Mouse (Mus musculus): ENCODE measurements at regions not wholly inside any gene's neighbourhood (a gene's known extent, or its start where the extent isn't known, plus 50 kb on each side); places are given as distances from the start of the nearest gene placed in this dataset.

DNA sequence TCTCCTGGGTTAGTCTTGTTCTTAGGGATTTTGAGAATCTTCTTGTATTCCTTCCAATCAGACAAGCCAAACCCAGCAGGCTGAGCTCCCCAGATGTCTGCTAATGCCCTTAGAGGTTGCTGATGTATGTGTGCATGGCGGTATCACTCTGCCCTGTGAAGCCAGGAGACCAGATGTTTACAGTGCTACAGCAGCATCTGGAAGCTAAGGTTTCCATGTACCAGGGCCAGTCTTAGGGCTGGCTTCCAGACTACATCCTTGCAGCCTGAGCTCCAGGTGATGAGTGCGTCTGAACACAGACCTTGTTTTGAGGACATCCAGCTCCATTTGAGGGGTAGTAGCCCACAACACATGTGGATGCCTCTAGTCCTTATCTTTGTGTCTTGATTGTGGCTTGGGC is 241.7 kb downstream of the Ttc32 start:
- no peak for DNase-seq

DNA sequence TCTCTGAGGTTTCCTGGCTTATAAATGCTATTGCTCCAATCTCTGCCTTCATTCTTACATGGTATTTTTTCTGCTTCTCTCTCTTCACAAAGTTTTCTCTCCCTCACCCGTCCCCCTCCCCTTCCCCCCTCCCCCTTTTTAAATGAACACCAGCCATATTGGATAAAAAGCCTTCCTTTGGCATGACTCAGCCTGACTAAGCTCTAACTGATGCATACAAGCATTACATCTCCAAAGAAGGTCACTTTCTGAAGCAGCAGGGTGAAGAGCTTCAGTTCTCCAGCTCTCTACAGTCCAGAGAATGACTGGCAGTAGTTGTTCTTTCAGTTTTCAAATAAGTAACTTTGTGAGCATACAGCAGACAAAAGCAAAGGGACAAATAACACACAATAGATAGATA is 244.4 kb downstream of the Ttc32 start:
- no peak for DNase-seq

DNA sequence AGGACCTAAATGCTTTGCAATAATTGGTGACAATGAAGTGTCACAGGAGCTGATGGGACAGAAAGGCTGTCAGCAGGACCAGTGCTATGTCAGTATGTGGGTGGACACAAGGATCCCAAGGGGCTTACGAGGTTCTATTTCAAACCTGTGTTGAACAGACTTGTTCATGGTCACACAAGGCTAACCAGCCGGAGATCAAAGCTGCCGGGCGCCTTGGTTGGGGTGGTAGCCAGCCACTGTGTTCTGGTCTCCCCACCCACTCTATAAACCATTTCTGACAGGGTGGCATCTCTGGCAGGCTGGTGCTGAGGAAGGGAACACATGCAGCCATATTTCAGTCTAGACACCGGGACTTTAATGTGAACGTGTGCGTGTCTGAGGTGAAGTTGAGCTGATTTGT is 245.9 kb downstream of the Ttc32 start:
- no peak for DNase-seq

DNA sequence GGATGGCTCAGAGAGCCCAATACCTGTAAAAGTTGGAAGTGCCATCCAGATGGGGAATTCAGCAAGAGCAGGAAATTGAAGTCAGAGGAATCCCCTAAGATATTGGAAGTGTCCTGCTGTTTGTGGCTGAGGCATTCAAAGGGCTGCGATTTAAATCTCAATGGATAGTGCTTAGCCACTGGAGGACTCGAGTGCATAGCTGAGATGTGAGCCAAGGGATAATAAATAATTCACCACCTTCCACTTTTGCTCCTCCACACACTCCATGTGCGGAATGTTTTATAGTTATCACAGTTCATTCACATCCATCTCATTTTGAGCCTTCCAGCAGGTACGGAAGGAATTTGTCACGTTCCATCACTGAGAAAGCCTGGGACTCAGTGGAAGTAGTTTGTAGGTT is 248.9 kb downstream of the Ttc32 start:
- no peak for DNase-seq

DNA sequence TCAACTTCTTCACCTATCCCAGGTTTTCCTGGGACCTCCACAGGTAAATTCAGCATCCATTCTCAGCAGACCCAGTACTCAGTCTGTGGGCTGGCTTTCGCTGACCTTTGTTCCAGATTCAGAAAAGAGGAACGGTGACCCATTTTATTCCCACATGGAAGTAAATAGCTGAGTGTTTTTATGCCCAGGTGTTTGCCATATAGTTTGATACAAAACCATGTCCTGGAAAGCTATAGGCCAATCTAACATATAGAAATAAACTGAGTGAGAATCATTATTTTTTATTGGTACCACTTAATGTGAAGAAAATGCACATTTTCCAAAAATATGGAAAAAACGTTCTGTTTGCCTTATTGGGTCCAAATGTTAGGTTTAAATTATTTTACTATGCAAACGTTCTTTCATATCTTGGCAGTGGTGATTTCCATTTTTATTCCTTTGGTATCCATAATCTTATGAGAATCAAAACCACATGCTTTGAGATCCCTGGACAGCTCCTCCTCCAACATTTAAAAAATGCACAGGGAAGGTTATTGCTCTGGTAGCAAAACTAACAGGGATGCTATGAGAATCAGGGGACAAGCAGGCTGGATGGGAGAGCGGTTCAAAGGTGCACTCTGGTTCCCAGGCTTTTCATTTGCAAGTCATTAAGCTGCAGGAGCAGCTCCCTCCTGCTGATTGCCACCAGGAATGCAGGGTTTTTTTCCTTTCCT is 250.3 kb downstream of the Ttc32 start:
- DNase-seq = no peak

DNA sequence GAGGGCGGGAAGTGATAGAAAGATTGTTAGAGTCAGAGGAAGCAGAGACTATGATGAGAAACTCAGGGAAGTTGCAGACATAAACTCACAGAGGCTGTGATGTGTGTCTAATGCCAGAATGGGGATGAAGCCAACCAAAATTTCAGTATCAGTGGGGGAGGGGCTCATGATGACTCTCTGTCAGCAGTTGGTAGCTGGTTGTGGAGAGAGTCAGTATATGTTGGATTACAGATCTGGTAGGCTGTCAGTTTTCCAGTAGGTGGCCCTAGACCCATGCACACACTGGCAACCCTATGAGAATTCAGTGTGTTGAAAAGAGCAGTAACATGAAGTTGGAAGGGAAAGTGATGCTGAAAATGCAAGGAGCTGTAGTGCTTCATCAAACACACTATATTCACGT is 257.5 kb downstream of the Ttc32 start:
- DNase-seq = no peak

DNA sequence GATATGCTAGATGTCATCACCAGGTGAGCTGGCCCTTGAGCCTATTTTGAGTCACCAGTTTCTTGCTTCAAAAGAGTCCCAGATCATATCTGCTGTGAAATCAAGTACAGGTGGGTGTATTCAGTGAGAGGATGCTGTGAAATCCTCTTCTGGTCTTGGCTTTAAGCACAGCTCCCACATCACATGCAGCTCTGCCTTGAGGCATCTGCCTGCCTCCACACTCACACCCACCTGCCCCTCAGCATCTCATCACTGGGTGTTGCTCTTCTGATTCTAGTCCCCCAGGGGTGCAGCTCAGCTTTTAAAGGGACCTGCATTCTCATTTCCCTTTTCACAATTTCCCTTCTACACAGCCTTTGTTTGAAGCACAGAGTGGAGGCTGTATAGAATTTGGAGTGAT is 262.9 kb downstream of the Ttc32 start:
- no peak for DNase-seq

DNA sequence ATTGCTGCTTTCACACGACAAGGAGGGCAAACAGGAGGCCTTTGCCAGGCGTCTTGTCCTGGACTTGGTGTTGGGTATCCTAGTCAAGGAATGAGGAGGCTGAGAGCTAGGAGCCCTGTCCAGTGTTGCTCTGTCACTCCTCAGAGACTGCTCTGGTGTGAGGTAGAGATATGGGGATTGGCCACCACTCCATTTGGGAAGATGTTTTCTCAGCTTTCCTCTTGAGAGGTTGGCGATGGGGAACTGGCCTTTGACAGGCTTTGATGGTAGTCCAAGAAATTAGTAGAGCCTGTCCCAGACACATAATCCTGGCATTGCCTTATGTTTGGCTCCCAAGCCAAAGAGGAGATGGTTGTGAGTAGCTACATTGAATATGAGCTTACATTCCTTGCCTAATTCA is 265.4 kb downstream of the Ttc32 start:
- DNase-seq = no peak

DNA sequence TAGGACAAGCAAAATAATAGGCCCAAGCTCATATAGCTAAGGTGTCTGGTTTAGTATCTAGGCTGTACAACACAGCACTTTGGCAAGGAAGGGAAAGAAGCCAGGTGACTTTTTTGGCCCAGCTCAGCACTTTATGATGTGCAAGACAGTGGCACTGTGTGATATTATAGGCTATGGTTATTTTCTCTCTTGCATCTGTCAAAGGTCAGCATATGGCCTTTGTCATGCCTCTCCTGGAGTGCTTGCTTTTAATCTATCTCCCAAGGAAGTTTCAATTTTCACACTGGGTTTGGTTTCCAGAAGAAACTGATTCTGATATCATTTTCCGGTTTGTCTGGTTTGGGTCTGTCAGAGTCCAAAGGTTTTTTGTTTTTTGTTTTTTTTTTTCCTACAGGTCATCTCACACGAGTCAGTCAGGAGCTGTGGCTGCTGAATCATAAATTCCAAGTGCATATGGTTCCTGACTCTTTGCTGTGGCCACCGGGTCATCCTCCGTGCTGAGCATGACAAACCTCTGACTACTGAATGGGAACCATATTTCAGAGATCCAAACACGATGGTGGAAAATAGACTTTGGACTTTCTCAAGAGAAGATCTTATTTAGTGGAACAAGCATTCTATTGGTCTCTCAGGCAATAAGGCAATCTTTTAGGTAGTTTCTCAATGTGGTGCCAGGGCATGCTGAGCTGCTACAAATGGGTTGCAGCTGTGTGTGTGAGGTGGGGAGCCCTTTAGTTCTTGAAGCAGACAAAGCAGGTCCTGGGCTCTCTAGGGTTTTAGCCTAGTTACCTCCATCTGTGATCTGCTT is 269.3 kb downstream of the Ttc32 start:
- no peak for DNase-seq

DNA sequence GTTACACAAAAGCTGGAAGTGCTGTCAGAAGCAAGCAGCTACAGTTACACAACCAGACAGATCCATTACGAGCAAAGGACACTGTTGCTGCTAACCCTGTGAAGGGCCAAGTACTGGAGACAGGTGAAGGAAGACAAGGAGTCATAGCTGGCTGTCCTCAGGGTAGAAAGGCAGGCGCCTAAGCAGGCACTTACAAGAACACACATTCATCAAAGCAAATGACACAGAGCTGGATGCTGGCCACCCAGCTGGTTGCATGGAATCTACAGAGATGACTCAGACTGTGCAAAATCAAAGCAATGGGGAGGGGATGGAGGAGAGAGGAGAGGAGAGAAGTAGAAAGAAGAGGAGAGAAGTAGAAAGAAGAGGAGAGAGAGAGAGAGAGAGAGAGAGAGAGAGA is 265.8 kb upstream of the Osr1 start:
- no peak for DNase-seq

DNA sequence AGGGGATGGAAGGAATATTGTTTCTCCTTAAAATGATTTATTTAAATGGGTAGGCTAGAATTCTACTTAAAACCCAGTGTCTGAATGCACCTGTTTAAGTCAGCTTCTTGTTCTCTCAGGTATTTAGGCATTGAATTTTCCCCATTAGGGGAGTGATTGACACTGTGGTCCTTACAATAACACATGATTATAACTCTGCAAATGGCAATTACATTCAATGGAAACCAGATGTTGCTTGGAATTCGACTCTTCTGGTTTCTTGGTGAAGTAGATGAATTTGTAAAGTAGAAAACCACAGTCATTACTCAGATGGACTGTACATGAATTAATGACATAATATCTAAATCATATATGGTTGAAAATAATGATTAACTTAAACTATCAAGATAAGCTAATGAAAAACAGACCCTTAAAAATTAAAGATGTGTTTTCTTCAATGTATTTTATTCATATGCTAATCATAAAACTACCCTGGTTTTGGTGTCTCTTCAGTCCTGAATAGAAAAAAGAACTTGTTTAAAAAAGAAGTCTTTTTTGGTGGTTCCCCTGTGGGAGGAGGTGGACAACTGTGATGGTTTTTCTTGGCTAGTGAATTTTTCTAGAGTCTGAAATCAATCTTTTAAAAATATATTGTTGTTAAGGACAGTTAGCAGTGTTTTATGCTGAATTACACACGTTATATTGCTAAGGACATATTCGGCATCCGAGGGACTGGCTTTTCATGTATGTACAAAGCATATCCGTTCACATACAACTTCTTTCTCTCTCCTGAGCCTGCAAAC is 231.8 kb upstream of the Osr1 start:
- DNase-seq = no peak

DNA sequence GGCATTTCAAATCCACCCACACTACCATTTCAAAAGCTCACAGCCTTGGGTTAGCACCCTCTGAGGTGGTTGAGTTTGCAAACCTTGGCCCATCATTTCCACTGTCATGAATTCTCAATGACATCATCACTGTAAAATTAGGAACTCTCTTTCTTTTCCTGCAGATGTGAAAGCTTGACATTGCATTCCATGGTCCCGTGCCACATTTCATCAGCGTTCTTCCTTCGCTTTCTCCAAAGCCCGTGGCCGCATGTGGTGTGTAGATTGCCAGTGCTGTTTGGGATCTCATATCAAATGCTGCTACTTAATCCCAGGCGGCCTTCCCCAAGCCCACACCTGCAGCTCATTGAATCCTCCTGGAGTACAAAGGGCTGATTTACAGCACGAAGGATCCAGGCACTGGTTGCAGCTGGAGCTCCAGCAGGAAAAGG is 231.1 kb upstream of the Osr1 start:
- peak in 1 of 2 experiments; percentile 2 for DNase-seq

DNA sequence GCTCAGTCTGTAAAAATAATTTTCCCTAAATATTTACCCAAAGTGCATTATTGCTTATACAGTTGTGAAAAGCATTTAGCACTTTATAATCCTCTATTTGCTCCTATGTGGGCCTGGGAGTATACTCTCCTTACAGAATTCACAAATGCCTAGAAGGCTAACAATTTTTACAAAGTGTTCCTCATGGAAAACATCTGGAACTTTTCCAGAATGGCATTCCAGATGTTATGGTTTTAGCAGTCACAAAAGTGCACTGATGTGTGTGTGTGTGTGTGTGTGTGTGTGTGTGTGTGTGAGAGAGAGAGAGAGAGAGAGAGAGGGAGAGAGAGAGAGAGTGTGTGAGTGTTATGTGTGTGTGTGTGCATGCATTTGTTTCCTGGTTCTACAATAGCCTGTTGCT is 229.1 kb upstream of the Osr1 start:
- DNase-seq = no peak

DNA sequence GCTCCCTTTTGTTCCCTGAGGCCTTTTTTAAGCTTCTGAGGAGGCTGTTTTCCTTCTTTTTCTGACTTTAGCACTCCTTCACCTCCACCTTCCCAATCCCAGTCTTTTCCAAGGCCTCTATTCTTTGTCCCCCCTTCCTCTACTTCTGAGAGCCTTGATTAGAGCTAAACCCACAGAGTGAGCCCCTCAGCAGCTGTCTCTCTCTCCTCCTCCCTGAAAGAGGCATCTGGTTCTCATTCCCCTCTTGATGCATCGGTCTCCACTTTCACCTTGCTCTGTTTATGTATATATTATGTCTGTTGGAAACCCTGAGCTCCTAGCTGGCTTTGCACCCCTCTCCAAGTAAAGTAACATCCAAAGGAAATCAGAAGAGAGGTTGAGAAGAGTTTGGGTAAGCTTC is 224.6 kb upstream of the Osr1 start:
- DNase-seq = no peak

DNA sequence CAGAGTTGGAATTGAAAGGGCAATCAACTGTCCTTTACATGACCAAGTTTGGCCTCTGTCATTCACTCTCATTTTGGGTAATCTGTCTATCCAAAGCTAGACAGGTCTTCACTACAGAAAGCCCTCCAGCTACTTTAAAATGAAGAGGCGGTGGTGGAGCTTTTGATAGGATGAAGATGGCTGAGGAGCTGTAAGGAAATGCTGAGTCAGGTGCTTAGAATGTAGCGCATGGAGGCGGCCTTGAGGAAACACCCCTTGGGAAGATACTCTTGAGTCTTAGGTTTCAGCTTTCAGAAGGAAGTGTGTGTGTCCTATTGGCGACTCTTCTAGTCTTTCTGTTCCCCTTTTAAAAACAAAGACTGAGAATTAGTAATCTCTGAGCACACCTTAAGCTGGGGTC is 214.4 kb upstream of the Osr1 start:
- DNase-seq = no peak

DNA sequence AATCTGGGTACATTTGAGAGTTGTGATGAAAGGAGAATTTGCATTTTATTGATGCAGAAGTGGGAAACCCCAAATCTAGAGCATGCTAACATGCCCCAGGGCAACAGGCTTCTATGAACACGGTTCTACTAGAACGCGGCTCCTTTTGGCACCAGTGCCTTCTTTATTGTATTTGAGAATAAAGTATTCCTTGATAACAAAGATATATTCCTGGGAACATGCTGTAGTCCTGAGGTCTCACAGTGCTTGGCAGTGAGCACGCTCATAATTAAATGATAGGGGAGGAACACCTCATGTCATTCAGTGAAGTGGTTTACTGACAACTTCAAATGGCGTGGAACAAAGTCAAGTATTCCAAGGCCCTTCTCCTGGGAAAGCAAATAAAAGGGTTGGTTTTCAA is 212.1 kb upstream of the Osr1 start:
- DNase-seq = no peak

DNA sequence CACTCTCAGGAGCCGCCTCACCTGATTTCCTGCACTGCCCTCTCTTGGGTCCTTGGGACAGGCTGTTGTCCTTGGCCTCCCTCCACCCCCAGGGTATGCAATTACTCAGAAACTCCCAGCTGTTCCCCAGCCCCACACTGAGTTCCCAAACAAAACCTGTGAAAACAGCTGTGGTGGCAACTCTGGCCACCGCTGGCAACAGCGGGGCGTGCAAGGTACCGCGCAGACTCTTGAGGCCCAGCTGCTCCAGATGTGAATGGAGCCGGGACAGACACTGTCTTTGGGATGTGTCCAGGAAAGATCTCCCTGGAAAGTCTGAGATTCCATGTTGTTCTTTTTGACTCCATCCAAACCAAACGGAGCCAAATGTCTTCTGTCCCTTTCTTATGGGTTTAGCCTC is 211.0 kb upstream of the Osr1 start:
- peak in 1 of 2 experiments; percentile 36 for DNase-seq

DNA sequence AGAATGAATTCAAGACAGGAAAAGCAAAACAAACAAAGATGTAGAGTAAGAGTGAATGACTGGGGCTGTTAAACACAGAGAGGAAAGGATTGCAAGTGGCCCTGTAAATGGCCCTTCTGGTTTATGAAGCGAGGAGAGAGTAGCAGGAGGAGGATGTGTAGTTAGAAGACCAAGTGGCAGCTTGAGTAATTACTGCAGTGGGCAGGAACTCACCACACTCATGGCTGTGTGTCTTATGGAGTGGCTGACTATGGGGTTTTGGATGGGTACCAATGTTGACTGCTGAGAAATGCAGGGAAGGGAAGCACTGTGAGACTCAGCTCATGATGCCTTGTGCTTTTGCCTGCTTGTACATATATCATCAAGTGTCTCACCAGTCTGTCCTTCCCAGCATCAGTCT is 204.0 kb upstream of the Osr1 start:
- no peak for DNase-seq

DNA sequence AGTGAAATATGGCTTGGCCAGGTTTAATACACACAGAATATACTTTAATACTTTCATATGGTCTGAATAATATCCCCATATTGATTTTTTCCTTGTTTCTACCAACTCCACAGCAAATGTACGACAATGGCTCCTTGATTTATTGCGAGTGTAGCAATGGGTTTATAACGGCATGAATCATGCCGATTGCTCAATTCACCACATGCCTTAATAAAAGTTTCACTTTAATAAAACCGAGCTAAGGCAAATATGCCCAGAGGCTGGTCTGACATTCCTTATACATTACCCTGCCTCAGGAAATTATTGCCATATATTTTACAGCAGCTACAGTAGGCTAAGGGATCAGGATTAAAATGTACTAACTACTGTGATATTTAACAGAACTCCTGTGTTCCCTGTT is 201.2 kb upstream of the Osr1 start:
- no peak for DNase-seq

DNA sequence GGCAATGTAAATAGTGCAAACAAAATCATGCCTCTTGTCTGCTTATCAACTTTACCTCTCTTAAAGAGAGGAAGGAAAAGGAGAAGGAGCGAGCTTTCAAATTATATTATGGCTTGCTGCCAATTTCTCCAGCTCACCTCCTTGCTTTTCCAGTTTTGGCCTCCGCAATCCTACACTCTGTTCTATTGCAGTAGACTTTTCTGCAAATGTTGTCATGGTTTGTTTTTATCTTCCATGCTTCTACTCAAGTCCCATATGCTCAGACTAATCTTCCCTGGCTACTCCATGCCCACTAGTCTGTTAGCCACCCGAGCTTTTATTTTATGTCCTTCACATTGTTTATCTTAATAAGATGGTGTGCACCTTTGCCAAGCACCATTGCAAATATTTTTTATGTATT is 168.0 kb upstream of the Osr1 start:
- no peak for DNase-seq

DNA sequence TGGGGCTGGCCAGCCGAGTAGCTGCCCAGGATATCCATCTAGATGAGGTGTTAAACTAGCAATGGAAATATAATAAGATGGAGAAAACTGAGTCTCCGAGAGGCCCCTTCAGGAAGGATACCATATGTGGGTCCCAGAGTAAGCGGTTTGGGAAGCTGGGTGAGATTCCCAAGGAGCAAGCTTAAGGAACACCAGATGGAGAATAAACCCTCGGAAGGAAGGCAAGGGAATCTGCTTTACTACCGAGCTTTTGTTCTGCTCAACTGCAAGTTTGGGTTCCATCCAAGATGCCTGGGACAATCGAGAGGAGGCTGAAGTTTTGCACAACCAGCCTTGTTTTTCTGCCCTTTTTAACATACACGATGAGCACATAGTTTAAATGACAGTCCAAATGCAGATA is 164.9 kb upstream of the Osr1 start:
- DNase-seq = no peak

DNA sequence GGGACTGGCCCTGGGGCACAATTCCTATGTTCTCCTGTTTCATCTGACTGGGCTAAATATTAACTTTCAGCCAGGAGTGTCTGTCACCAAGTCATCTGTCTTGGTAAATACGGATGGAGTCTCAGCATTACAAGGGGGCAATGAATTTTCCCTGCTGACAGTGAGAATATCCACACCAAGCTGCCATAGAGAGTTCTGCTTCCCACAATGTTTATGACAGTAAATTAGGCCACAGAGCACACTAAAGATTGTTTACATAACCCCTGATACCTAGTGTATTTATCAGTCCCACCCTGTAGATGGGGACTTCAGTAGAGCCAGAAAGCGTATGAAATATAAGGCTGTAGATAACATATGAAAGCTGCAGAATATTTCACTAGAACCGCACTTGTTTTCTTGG is 150.6 kb upstream of the Osr1 start:
- no peak for DNase-seq

DNA sequence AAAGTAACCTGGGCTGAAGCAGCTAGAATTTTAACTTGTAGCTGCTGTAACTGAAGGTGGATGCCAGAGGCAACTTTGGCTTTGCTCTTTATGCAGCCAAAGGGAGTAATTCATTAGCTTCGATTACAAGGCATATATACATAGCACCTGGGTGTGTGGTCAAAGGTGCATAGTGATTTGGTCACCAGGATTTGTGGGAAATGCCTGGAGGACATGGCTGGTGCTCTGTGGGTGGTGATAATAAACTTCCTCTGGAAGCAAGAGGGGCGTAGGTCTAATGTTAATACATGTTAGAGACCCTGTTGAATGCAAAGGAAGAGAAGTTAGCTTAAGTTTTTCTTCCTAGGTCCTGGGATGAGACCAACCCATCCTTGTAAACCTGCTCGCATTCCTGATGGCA is 139.3 kb upstream of the Osr1 start:
- no peak for DNase-seq

Measured in kidney, postnatal 25 days (tissue).